Mouse (Mus musculus) testis, adult 2 months (tissue): ENCODE measurements around the gene Tprgl.

Experiments
- CTCF ChIP-seq: fragments of 200-500 bp; IDR thresholded peaks from 2 replicates; pipeline ENCODE4 v1.5.1; 2012; ENCODE audit warnings: low read depth, mild to moderate bottlenecking, inconsistent platforms, low read length, moderate library complexity; ENCODE audit not compliant: control insufficient read depth, insufficient read depth, insufficient replicate concordance
- POLR2A ChIP-seq: fragments of 200-500 bp; IDR thresholded peaks from 2 replicates; pipeline ENCODE4 v1.6.1; 2012; ENCODE audit warnings: low read depth, mild to moderate bottlenecking, inconsistent platforms, low read length, moderate library complexity; ENCODE audit not compliant: control insufficient read depth

DNA sequence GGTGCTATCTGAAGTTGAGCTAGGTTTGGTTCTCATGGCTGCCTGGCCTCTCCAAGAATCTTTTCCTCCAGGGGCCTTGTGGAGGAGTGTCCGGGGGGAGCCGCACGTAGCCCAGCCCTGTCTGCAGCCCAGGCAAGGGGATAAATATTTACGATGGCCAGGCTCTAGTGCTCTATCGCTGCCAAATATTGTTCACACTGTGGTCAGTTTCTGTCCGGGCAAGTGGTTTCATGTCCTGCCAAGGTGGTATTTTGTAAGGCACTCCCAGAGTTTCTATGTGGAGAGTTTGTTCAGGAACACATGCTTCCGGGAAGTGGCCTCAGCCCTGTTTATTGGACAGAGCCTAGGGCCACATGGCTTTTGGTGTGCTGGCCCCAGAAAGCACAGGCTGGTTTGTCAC, 20.5 kb upstream of the Tprgl start:
- TF ChIP-seq CTCF, result no peak
- TF ChIP-seq POLR2A, result no peak
